1 mouse cellular context compared by ENCODE assay signal in the genomic region with DNA sequence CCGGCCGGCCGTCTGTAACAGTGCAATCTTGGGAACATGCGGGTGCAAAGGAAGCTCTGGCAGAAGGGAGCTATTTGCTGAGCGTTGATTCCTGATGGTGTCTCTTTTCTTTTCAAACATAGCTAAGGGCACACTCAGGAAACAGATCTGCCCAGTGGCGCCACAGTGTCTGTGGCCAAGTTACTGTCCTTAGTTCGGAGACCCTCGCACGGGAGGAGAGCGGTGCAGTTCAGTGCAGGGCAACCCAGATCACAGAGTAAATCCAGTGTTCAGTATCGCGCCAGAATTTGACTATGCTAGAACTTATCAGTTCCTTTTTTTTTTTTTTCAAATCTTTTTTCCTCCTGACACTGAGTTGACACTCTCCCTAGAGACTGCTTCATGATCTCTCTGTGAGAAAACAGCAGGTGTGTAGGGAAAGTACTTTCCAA.
TF ChIP-seq lines count a peak whose summit lies in the region.

No protein-coding gene starts in this region.

TF ChIP-seq in CH12.LX, 34 proteins besides CTCF, POLR2A, EP300 and RAD21 (continued from another document):
- TF ChIP-seq E2F4 (IDR thresholded peaks at IDR 0.05; ENCODE audit: insufficient replicate concordance, low read depth, low read length) (0 out of 2 replicates have a peak, but pooled peaks have one; percentile 55), UBTF (IDR thresholded peaks at IDR 0.05; ENCODE audit: low read depth, low read length) (no peak), ZC3H11A (IDR thresholded peaks at IDR 0.05; ENCODE audit: low read depth, low read length) (no peak), MAX (IDR thresholded peaks at IDR 0.05; ENCODE audit: low read length) (no peak; the same call in 1 of the 2 replicates), GABPA (IDR thresholded peaks at IDR 0.05; ENCODE audit: insufficient replicate concordance, low read depth, low read length) (no peak), MAFK (IDR thresholded peaks at IDR 0.05; ENCODE audit: insufficient replicate concordance, low read length) (0 out of 2 replicates have a peak, but pooled peaks have one; percentile 55), MEF2A (IDR thresholded peaks at IDR 0.05; ENCODE audit: borderline replicate concordance, low read depth, low read length) (no peak), SIN3A (IDR thresholded peaks at IDR 0.05; ENCODE audit: low read length) (no peak; the same call in 1 of the 2 replicates), TBP (conservative IDR thresholded peaks at IDR 0.05; ENCODE audit: low read depth, low read length) (peak; percentile 9; the same call in 1 of the 2 replicates), USF1 (IDR thresholded peaks at IDR 0.05; ENCODE audit: low read depth, low read length) (no peak), ZMIZ1 (IDR thresholded peaks at IDR 0.05; ENCODE audit: low read depth, low read length) (peak; percentile 3; the same call in 1 of the 2 replicates), PAX5 (IDR thresholded peaks at IDR 0.05; ENCODE audit: low read length) (no peak), MYC (IDR thresholded peaks at IDR 0.05; ENCODE audit: low read depth, low read length) (peak; percentile 71; the same call in 1 of the 2 replicates), TCF12 (IDR thresholded peaks at IDR 0.05; ENCODE audit: low read depth, low read length) (peak; percentile 66; the same call in 1 of the 2 replicates)
